Mouse (Mus musculus) T-cell, adult 2 months (primary cell): ENCODE measurements around the gene Armc6.

Experiments used
- DNase-seq: peaks from one replicate; pipeline ENCODE4 v3.0.0; 2022; ENCODE audit warnings: low spot score

The Armc6 gene

DNA sequence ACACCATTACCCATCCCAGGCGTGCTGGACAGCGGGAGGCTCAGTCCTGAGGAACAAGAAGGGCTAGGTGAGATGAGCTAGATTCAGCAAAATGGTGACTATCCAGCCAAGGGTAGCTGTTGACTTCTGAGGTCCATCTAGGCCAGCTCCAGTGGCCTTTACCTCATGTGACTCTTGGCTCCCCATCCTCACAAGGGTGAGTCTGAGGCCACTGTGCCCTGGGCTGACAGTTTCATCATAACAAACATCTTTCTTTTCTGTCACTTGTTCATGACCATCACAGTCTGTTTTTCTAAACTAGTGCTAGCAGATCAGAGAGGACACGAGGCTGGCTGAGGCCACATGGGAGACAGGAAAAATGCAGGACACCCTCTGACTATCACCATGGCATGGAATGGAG is 40.1 kb downstream of the Armc6 start:
- no peak for DNase-seq

DNA sequence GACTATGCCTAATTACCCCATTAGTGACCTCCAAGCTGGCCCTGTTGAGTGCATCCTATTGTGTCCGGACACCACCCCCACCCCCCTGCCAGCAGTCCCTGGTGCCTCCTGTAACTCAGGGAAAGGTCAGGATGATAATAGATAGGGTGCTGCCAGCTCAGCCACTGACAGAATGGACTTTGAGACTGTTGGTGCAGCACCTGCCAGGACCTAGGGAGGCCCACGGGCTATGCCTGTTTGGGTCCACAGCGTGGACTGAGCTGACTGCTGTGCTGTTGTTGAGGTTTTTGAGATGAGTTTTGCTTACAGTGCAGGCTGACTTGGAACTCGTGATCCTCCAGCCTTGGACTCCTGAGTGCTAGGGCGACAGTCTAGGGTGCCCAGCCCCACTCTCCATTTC is 41.0 kb downstream of the Armc6 start:
- no peak for DNase-seq

- no peak for DNase-seq
Observed at GRCm38 (mm10) chr8:70188707-70189106, 45.6 kb downstream of the Armc6 start.

DNA sequence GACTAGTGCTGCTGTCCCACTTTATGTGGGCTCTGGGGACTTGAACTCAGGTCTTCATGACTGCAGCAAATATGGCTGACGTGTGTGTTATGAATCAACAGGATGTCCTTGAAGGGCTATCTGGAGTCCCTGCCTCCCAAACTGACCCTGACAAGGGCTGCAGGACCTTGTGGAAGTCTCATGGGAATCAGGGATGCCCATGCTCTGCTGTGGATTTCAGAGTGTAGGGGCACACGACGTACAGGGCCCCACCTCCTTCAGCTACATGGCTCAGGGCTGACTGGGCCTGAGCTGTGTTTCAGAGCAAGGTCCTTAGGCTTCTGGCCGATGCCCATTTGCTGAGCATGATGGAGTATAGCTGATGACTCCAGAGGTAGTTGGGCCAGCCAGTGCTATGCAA is 51.1 kb downstream of the Armc6 start:
- no peak for DNase-seq

- no peak for DNase-seq
Observed at GRCm38 (mm10) chr8:70181903-70182252, 52.4 kb downstream of the Armc6 start.

DNA sequence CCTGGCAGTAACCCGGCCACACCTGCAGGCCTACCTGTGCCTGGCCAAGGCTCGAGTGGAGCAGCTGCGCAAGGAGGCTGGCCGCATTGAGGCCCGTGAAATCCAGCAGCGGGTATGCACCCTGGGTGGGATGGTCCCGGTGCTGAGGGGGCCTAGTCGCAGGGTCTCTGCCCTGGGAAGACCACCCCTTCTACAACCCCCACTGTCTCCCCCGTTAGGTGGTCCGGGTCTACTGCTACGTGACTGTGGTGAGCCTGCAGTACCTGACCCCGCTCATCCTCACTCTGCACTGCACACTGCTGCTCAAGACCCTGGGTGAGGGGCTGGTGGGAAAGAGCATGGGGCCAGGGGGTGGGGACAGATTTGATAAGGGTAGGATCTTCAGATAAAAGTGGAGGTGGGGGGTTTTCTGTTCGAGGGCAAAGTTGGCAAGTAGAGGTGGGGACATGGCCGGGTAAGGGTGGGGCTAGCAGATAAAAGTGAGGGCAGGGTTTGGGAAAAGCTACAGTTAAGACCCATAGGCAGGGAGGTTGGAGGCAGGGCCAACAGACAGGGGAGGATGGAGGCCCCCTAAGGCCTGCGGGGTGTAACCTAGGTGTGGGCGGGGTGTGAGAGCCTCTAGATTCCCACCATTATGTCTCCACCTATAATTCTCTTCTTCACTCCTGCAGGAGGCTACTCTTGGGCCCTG is 52.9 kb downstream of the Armc6 start:
- DNase-seq, result no peak

GRCm38 (mm10) chr8:70179082-70179481 is 55.2 kb downstream of the Armc6 start:
- DNase-seq, result no peak

GRCm38 (mm10) chr8:70178231-70178630 is 56.0 kb downstream of the Armc6 start:
- DNase-seq, result no peak

GRCm38 (mm10) chr8:70174079-70174478 is 60.2 kb downstream of the Armc6 start:
- DNase-seq, result no peak

- DNase-seq, result no peak
Observed at GRCm38 (mm10) chr8:70173320-70173719, 60.9 kb downstream of the Armc6 start.

DNA sequence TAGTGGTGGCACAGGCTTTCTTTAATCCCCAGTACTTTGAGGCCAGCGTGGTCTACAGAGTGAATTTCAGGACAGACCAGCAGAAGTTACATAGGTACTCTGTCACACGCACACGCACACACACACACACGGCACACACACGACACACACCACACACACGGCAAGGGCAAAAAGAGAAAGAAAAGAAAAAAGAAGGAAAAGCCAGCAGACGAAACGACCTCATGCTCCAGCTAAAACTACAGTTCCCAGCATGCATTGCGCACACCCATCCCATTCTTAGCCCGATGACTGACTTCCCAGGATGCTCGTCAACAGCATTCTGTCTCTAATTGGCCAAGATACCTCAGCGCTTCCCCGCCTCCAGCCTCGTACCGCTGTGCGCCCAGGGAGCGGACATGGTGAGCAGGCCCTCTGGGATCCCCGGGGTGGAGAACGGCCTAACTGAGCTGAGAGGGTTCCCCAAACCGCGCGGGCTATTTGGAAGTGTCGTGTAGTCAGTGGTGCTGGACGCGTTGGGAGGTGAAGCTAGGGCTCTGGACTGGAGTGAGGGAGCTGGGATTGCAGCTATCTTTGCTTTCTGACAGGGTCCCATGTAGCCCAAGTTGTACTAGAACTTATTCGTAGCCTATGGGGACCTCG is 62.1 kb downstream of the Armc6 start, which contains the start of gene Tmem161a:
Gene Tmem161a, plus strand, starts transcription at position 314 of the 639 bp plus-strand sequence.
- peak; percentile 85 for DNase-seq

GRCm38 (mm10) chr8:70171240-70171639 is 63.0 kb downstream of the Armc6 start:
- DNase-seq, result no peak

- no peak for DNase-seq
Observed at GRCm38 (mm10) chr8:70170748-70171147, 63.5 kb downstream of the Armc6 start.
